Mouse (Mus musculus) heart, embryonic 11.5 days (tissue): ENCODE measurements around the gene Sntb2. TPM values are rescaled to one million over a fixed set of nuclear protein-coding genes. Genes with fewer than 3 reads are reported as not detected.
A peak's percentile ranks its signal among the peaks of the same experiment; 100 is the strongest.

Experiments
- ATAC-seq: fragments of 200-750 bp; cut with Nextera tagmentation; replicated peaks from 2 replicates; pipeline ENCODE4 v1.8.0; 2017; ENCODE audit warnings: moderate library complexity; ENCODE audit not compliant: insufficient number of reproducible peaks, low FRiP score, low TSS enrichment
- H3K27ac ChIP-seq: fragments of 300-500 bp; sonication (generic); 2 replicates; pipeline ENCODE4 v1.5.1; 2014; ENCODE audit warnings: mild to moderate bottlenecking, low read depth, low read length
- H3K27me3 ChIP-seq: fragments of 300-500 bp; sonication (generic); 2 replicates; pipeline ENCODE4 v1.6.1; 2014; ENCODE audit warnings: mild to moderate bottlenecking, low read length, mixed read lengths; ENCODE audit not compliant: control insufficient read depth, insufficient read depth
- H3K36me3 ChIP-seq: fragments of 300-500 bp; sonication (generic); 2 replicates; pipeline ENCODE4 v1.6.1; 2014; ENCODE audit warnings: mild to moderate bottlenecking, low read length, moderate library complexity, mixed read lengths; ENCODE audit not compliant: control insufficient read depth, insufficient read depth
- H3K4me1 ChIP-seq: fragments of 300-500 bp; sonication (generic); 2 replicates; pipeline ENCODE4 v1.6.1; 2014; ENCODE audit warnings: low read length; ENCODE audit not compliant: control insufficient read depth, insufficient read depth
- H3K4me2 ChIP-seq: fragments of 300-500 bp; sonication (generic); 2 replicates; pipeline ENCODE4 v1.6.1; 2014; ENCODE audit warnings: mild to moderate bottlenecking, moderate library complexity
- H3K4me3 ChIP-seq: fragments of 300-500 bp; sonication (generic); 2 replicates; pipeline ENCODE4 v1.5.1; 2014; ENCODE audit warnings: low read depth, low read length
- H3K9ac ChIP-seq: fragments of 300-500 bp; sonication (generic); 2 replicates; pipeline ENCODE4 v1.6.1; 2014; ENCODE audit warnings: mild to moderate bottlenecking, low read depth, low read length, moderate library complexity
- H3K9me3 ChIP-seq: fragments of 300-500 bp; sonication (generic); replicated peaks from 2 replicates; pipeline ENCODE4 v1.6.1; 2016; ENCODE audit warnings: low read length; ENCODE audit not compliant: control insufficient read depth
- WGBS: fragments of 180-500 bp; shearing (Covaris S2); extraction: QIAGEN DNeasy Blood & Tissue Kit; methylation state at CpG from one replicate; pipeline ENCODE4 v1.1.7; 2014; ENCODE audit not compliant: insufficient replicate concordance; 5-methylcytosine and 5-hydroxymethylcytosine counted together
- polyA plus RNA-seq: library from polyadenylated mRNA; unstranded; fragments of >200 nt; fragmentation: Nextera tagmentation; extraction: Ambion mirVana; gene quantifications from 2 replicates; pipeline ENCODE4 v1.2.1, GENCODE M21; 2014

Sntb2 gene
- polyA plus RNA-seq, 1 experiment from 2014 or later = 8.0 TPM

DNA sequence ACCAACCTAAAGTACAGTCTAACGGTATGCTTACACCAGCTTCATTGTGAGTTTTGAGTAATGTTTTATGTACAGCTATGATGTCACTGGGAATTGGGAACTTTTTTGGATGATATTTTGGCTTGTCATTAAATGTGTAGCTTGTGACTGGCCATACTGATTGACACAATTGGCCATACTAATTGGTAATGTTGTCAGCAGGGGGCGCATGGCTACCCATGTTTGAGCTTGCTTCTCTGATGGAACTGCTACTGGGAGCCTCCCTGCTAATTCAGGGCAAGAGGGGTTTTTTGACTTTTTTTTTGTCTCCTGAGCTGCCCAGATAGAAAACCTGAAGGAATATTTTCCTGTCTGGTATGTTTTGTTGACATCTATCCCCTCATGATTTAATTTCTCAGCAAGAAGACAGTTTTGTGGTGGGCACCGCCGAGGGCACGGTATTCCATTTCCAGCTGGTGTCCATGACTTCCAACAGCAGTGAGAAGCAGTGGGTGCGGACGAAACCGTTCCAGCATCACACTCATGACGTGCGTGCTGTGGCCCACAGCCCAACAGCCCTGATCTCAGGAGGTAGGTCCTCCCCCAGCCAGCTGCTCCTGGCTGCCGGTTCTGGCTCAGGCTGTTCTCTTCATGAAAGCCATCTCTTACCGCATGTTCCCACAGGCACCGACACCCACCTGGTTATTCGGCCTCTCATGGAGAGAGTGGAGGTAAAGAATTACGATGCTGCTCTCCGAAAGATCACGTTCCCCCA lies 29.6 kb upstream of the Sntb2 start:
- no peak overlapping the region for H3K4me3 ChIP-seq
- H3K4me2 ChIP-seq = no peak overlapping the region
- H3K9me3 ChIP-seq = no peaks in the 10 kb centered on the region
- no peak overlapping the region for H3K27ac ChIP-seq
- ATAC-seq = no peak
- 90% methylated on average over 17 of the region's 17 CpGs for WGBS
- no peaks in the 10 kb centered on the region for H3K27me3 ChIP-seq
- H3K9ac ChIP-seq = no peak overlapping the region
- no peaks in the 10 kb centered on the region for H3K4me1 ChIP-seq
- H3K36me3 ChIP-seq = peaks cover 34% of the 10 kb centered on the region

DNA sequence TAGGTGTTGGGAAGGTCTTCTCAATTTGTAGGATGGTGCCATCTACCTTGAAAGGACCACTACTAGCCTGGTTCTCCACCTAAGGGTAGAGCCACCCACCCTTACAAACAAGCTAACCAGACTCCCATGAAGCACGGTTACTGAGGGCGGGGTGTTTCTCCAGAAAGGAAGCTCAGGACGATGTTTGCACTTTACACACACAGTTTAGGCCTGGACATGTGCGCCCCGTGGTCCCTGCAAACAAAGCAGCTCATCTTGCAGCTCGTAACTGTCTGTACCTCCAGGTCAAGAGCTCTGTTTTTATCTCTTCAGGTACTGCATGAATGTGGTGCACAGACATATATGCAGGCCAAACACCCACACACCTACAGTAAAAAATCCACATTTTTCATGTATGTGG lies 28.9 kb upstream of the Sntb2 start:
- no peaks in the 10 kb centered on the region for H3K9me3 ChIP-seq
- H3K4me1 ChIP-seq = no peaks in the 10 kb centered on the region
- whole genome bisulfite sequencing = 94% methylated on average over 6 of the region's 6 CpGs
- no peak overlapping the region for H3K27ac ChIP-seq
- H3K4me2 ChIP-seq = no peak overlapping the region
- peaks cover 35% of the 10 kb centered on the region for H3K36me3 ChIP-seq
- ATAC-seq = no peak
- H3K27me3 ChIP-seq = no peaks in the 10 kb centered on the region
- H3K9ac ChIP-seq = no peak overlapping the region
- no peak overlapping the region for H3K4me3 ChIP-seq

GRCm38 (mm10) chr8:106907450-106907849 lies 28.1 kb upstream of the Sntb2 start:
- 81% methylated on average over 6 of the region's 6 CpGs for WGBS
- H3K36me3 ChIP-seq = peaks cover 35% of the 10 kb centered on the region
- H3K9ac ChIP-seq = no peak overlapping the region
- no peaks in the 10 kb centered on the region for H3K9me3 ChIP-seq
- H3K4me2 ChIP-seq = no peak overlapping the region
- H3K27ac ChIP-seq = peak overlapping the region; percentile 29
- H3K27me3 ChIP-seq = no peaks in the 10 kb centered on the region
- H3K4me3 ChIP-seq = no peak overlapping the region
- H3K4me1 ChIP-seq = no peaks in the 10 kb centered on the region
- ATAC-seq = no peak

DNA sequence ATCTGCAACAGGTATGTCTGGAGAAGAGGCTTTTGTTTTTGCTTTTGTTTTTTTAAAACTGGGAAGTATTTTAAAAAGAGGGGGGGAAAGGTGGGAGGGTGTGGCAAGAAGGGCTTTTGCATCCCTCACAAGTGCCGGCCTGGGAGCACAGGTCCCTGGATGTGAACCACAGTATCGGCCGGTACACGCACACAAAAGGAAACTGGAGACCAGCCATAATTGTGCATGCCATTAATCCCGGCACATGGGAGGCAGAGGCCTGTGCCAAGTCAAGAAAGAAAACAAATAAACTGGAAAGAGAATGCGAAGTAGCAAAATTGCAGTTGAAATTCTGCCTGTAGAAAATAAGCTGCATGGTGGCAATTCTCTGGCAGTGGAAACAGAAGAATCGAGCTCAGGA lies 27.3 kb upstream of the Sntb2 start:
- Histone ChIP-seq H3K36me3 (peaks cover 38% of the 10 kb centered on the region), H3K4me2 (no peak overlapping the region), H3K9me3 (no peaks in the 10 kb centered on the region), H3K9ac (no peak overlapping the region), H3K4me3 (no peak overlapping the region), H3K4me1 (no peaks in the 10 kb centered on the region), H3K27me3 (no peaks in the 10 kb centered on the region), H3K27ac (no peak overlapping the region)
- 93% methylated on average over 7 of the region's 7 CpGs for WGBS
- ATAC-seq = no peak

DNA sequence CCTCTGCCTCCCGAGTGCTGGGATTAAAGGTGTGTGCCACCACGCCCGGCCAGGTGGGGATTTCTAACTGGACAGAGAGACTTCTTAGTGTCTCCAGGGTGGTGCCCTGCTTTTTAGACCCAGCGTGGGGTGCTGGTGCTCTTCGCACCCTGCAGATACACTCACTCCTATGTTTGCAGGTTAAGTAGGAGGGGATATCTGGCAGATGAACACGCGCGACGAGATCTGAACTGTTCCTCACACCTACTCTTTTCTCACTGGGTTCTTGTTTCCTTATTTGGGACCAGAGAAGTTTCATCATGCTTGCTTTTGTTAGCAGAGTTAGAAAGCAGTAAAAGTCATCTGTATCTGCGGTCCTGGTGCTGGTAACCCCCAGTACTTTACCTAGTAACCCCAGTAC lies 21.9 kb upstream of the Sntb2 start:
- Histone ChIP-seq H3K9ac (no peak overlapping the region), H3K27me3 (no peaks in the 10 kb centered on the region), H3K27ac (no peak overlapping the region), H3K36me3 (peaks cover 44% of the 10 kb centered on the region), H3K9me3 (no peaks in the 10 kb centered on the region), H3K4me2 (no peak overlapping the region), H3K4me3 (no peak overlapping the region), H3K4me1 (no peaks in the 10 kb centered on the region)
- 93% methylated on average over 10 of the region's 10 CpGs for WGBS
- ATAC-seq = no peak

DNA sequence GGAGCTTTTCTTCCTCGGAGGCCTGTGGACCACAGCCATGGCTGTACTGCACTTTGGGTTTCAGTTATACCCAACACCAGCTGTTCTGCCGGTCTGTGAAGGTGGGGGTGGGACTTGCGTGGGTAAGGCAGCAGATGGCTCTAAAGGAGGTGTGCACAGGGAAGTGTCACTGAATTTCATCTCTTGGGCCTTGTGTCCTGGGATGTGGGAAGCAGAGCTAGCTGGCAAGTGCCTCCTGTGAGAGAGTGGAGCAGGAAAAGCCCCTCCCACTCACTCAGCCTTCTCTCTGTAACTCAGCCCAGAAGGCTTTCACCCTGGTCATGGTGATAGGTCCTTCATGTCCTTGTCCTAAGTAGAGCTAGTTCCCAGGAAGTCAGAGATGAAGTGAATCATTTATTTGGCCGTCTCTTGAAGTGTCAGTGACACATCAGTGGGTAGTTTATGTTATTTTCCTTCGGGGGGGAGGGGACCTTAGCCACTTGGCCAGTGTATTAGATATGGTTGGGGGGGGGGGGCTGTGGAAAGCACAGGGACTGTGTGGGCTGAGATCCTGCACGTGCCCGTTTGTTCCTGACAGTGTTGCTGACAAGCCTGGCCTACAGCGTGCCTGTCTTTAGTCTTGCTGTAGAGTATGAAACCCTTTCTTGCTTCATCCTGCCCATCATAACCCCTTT lies 15.7 kb upstream of the Sntb2 start:
- Histone ChIP-seq H3K27ac (no peak overlapping the region), H3K4me1 (no peaks in the 10 kb centered on the region), H3K36me3 (peaks cover 38% of the 10 kb centered on the region), H3K4me3 (no peak overlapping the region), H3K4me2 (no peak overlapping the region), H3K27me3 (no peaks in the 10 kb centered on the region), H3K9ac (no peak overlapping the region), H3K9me3 (no peaks in the 10 kb centered on the region)
- WGBS = 87% methylated on average over 8 of the region's 8 CpGs
- no peak; the same call in 1 of the 2 replicates for ATAC-seq

GRCm38 (mm10) chr8:106920395-106920741 lies 15.2 kb upstream of the Sntb2 start:
- WGBS = 97% methylated on average over 5 of the region's 5 CpGs
- peaks cover 38% of the 10 kb centered on the region for H3K36me3 ChIP-seq
- ATAC-seq = no peak

DNA sequence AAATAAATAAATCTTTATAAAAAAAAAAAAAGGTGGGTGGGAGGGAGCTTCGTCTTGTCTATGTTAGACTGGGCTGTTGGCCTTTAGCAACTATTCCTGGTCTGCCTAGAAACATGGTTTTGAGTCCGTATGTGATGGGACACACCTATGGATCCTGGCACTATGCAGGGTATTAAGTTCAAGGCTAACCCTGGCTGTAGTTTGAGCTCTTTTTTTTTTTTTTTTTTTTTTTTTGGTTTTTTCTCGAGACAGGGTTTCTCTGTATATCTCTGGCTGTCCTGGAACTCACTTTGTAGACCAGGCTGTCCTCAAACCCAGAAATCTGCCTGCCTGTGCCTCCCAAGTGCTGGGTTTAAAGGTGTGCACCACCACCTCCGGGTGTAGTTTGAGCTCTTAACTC lies 11.5 kb upstream of the Sntb2 start:
- Histone ChIP-seq H3K9me3 (no peaks in the 10 kb centered on the region), H3K4me3 (no peak overlapping the region), H3K27me3 (no peaks in the 10 kb centered on the region), H3K4me2 (no peak overlapping the region), H3K9ac (no peak overlapping the region), H3K4me1 (no peaks in the 10 kb centered on the region), H3K27ac (no peak overlapping the region), H3K36me3 (peaks cover 19% of the 10 kb centered on the region)
- 82% methylated on average over 4 of the region's 4 CpGs for WGBS
- no peak for ATAC-seq

More at GRCm38 (mm10) chr8:106920395-106920741, 15.2 kb upstream of the Sntb2 start:
- H3K9me3 ChIP-seq = no peaks in the 10 kb centered on the region
- H3K9ac ChIP-seq = no peak overlapping the region
- H3K27me3 ChIP-seq = no peaks in the 10 kb centered on the region
- H3K4me2 ChIP-seq = no peak overlapping the region
- H3K4me3 ChIP-seq = no peak overlapping the region
- no peak overlapping the region for H3K27ac ChIP-seq
- H3K4me1 ChIP-seq = no peaks in the 10 kb centered on the region

GRCm38 (mm10) chr8:106924904-106925349 lies 10.6 kb upstream of the Sntb2 start:
- Histone ChIP-seq H3K9ac (no peak overlapping the region), H3K27ac (no peak overlapping the region), H3K4me1 (no peaks in the 10 kb centered on the region), H3K27me3 (no peaks in the 10 kb centered on the region), H3K4me3 (no peak overlapping the region), H3K9me3 (no peaks in the 10 kb centered on the region), H3K4me2 (no peak overlapping the region), H3K36me3 (peaks cover 12% of the 10 kb centered on the region)
- ATAC-seq = no peak
- 75% methylated on average over 8 of the region's 8 CpGs for WGBS
